8 mouse cellular contexts compared by ENCODE assay signal in genomic region chr11:39588641-39589385, GRCm38 (mm10).
DNase-seq lines count a peak whose midpoint lies in the region; ATAC-seq lines count a peak whose summit lies in the region.

No protein-coding gene starts in this region.

- no peak for ATAC-seq in megakaryocyte, adult 5-6 weeks (ENCODE audit: poor library complexity, severe bottlenecking)
- ATAC-seq in kidney, embryonic 15.5 days (replicated peaks; ENCODE audit: low FRiP score): peak; percentile 58; the same call in 1 of the 2 replicates
- peak; percentile 61; the same call in 1 of the 2 replicates for ATAC-seq in limb, embryonic 13.5 days (ENCODE audit: low FRiP score, low read depth)
- ATAC-seq in neural tube, embryonic 13.5 days (ENCODE audit: low read depth): peak; percentile 71
- no peak for ATAC-seq in inflammation-experienced regulatory T-cells, adult 6 months

- H3K4me1 ChIP-seq in megakaryocyte, embryonic 14.5 days: no peaks in the 10 kb centered on the region
- H3K4me1 ChIP-seq in heart, embryonic 10.5 days: no peaks in the 10 kb centered on the region
- H3K4me1 ChIP-seq in kidney, embryonic 15.5 days: no peaks in the 10 kb centered on the region
- 0 out of 2 replicates have a peak, but pooled peaks cover 5% of the 10 kb centered on the region for H3K4me1 ChIP-seq in limb, embryonic 13.5 days
- H3K4me1 ChIP-seq in neural tube, embryonic 13.5 days (replicated peaks): peaks cover 12% of the 10 kb centered on the region

- no peak overlapping the region for H3K9ac ChIP-seq in kidney, embryonic 15.5 days
- H3K9ac ChIP-seq in limb, embryonic 13.5 days: peak overlapping the region; percentile 40; the same call in 1 of the 2 replicates
- H3K9ac ChIP-seq in neural tube, embryonic 13.5 days: peak overlapping the region; percentile 54

- WGBS in heart, embryonic 10.5 days: 22% methylated on average over 15 of the region's 15 CpGs
- WGBS in kidney, embryonic 15.5 days: 18% methylated on average over 15 of the region's 15 CpGs
- WGBS in limb, embryonic 13.5 days: 16% methylated on average over 15 of the region's 15 CpGs
- WGBS in neural tube, embryonic 13.5 days: 12% methylated on average over 15 of the region's 15 CpGs

- no peaks in the 10 kb centered on the region for H3K9me3 ChIP-seq in megakaryocyte, embryonic 14.5 days
- no peaks in the 10 kb centered on the region for H3K9me3 ChIP-seq in heart, embryonic 10.5 days
- H3K9me3 ChIP-seq in kidney, embryonic 15.5 days (replicated peaks): no peaks in the 10 kb centered on the region
- no peaks in the 10 kb centered on the region for H3K9me3 ChIP-seq in limb, embryonic 13.5 days
- no peaks in the 10 kb centered on the region for H3K9me3 ChIP-seq in neural tube, embryonic 13.5 days

- H3K4me2 ChIP-seq in kidney, embryonic 15.5 days: peak overlapping the region; percentile 43
- H3K4me2 ChIP-seq in limb, embryonic 13.5 days (replicated peaks): peak overlapping the region; percentile 55
- H3K4me2 ChIP-seq in neural tube, embryonic 13.5 days: peak overlapping the region; percentile 49

- no peak overlapping the region for H3K27ac ChIP-seq in heart, embryonic 10.5 days
- no peak overlapping the region for H3K27ac ChIP-seq in kidney, embryonic 15.5 days
- no peak overlapping the region for H3K27ac ChIP-seq in limb, embryonic 13.5 days
- peak overlapping the region; percentile 49 for H3K27ac ChIP-seq in neural tube, embryonic 13.5 days (replicated peaks)

- peak; percentile 32 to 76 for DNase-seq in cerebellum, postnatal 4 days (ENCODE audit: low spot score in 2 of 2)
- DNase-seq in heart, embryonic 10.5 days (ENCODE audit: low spot score): no peak

- no peaks in the 10 kb centered on the region for H3K36me3 ChIP-seq in megakaryocyte, embryonic 14.5 days (replicated peaks; ENCODE audit: low read length)
- no peaks in the 10 kb centered on the region for H3K36me3 ChIP-seq in heart, embryonic 10.5 days
- no peaks in the 10 kb centered on the region for H3K36me3 ChIP-seq in kidney, embryonic 15.5 days
- no peaks in the 10 kb centered on the region for H3K36me3 ChIP-seq in limb, embryonic 13.5 days
- no peaks in the 10 kb centered on the region for H3K36me3 ChIP-seq in neural tube, embryonic 13.5 days

- peak overlapping the region; percentile 54 for H3K4me3 ChIP-seq in megakaryocyte, embryonic 14.5 days (replicated peaks)
- peak overlapping the region; percentile 27; the same call in 1 of the 2 replicates for H3K4me3 ChIP-seq in heart, embryonic 10.5 days
- peak overlapping the region; percentile 17 for H3K4me3 ChIP-seq in kidney, embryonic 15.5 days (replicated peaks)
- H3K4me3 ChIP-seq in limb, embryonic 13.5 days: peak overlapping the region; percentile 29
- peak overlapping the region; percentile 18 for H3K4me3 ChIP-seq in neural tube, embryonic 13.5 days

- no peaks in the 10 kb centered on the region for H3K27me3 ChIP-seq in megakaryocyte, embryonic 14.5 days (replicated peaks)
- no peaks in the 10 kb centered on the region for H3K27me3 ChIP-seq in heart, embryonic 10.5 days (ENCODE audit: insufficient read depth, poor library complexity, severe bottlenecking)
- no peaks in the 10 kb centered on the region for H3K27me3 ChIP-seq in kidney, embryonic 15.5 days
- no peaks in the 10 kb centered on the region for H3K27me3 ChIP-seq in limb, embryonic 13.5 days
- H3K27me3 ChIP-seq in neural tube, embryonic 13.5 days: no peaks in the 10 kb centered on the region

Comparison
In these comparisons a context has a peak if more than half of its experiments do, and no peak if none do; other contexts are left out.
1. ATAC-seq: peak in kidney, embryonic 15.5 days (single experiment), limb, embryonic 13.5 days (single experiment) and neural tube, embryonic 13.5 days (single experiment); none in megakaryocyte, adult 5-6 weeks (single experiment) and inflammation-experienced regulatory T-cells, adult 6 months (single experiment).
2. Peak in every context shown above with its lines, with median percentiles within 50 percentile points of each other: H3K4me3 ChIP-seq and H3K4me2 ChIP-seq.